Mouse (Mus musculus) small intestine, adult 2 months (tissue): ENCODE measurements around the gene Txn2.

Experiments used
- CTCF ChIP-seq: fragments of 200-500 bp; IDR thresholded peaks from 2 replicates; pipeline ENCODE4 v1.5.1; 2012; ENCODE audit warnings: low read depth, mild to moderate bottlenecking, control low read depth, inconsistent platforms, low read length, moderate library complexity, mixed read lengths; ENCODE audit not compliant: insufficient replicate concordance, insufficient read length; ENCODE audit errors: extremely low read depth
- POLR2A ChIP-seq: fragments of 200-500 bp; IDR thresholded peaks from 2 replicates; pipeline ENCODE4 v1.6.1; 2012; ENCODE audit warnings: low read depth, mild to moderate bottlenecking, control low read depth, inconsistent platforms, low read length, moderate library complexity

- no peak for TF ChIP-seq POLR2A
- TF ChIP-seq CTCF = no peak
Measured at GRCm38 (mm10) chr15:77906081-77906480, 22.7 kb downstream of the Txn2 start.
